Mouse (Mus musculus): ENCODE measurements around the gene B4galnt1. TPM values are rescaled to one million over a fixed set of nuclear protein-coding genes. Genes with fewer than 3 reads are reported as not detected.

B4galnt1 gene
- polyA plus RNA-seq (2014; fragmentation: Nextera tagmentation; extraction: Ambion mirVana), result 21.6 and 26.3 TPM in 2 replicates

GRCm38 (mm10) chr10:127164631-127165353 lies at the start of gene B4galnt1:
TSS of gene B4galnt1 (plus strand) at chr10:127165225.
- 3% methylated on average over 52 of the region's 52 CpGs for WGBS
- peak within 1 kb of the TSS; percentile 98 for H3K4me2 ChIP-seq
- H3K4me1 ChIP-seq (replicated peaks; ENCODE audit: control insufficient read depth, insufficient read depth, low read length), result peaks cover 21% of the 10 kb centered on the region
- H3K4me3 ChIP-seq (ENCODE audit: low read depth, low read length), result peak within 1 kb of the TSS; percentile 65
- H3K27me3 ChIP-seq (replicated peaks; ENCODE audit: control insufficient read depth, insufficient read depth, low read length), result peaks cover 38% of the 10 kb centered on the region
- DNase-seq (ENCODE audit: low spot score) (peak; percentile 81), ATAC-seq (replicated peaks; ENCODE audit: low FRiP score) (peak; percentile 84)
- H3K27ac ChIP-seq (ENCODE audit: low read depth, low read length), result peak within 1 kb of the TSS; percentile 51
- H3K36me3 ChIP-seq (ENCODE audit: control insufficient read depth, insufficient read depth, low read length), result no peaks in the 10 kb centered on the region
- H3K9ac ChIP-seq (ENCODE audit: low read depth, low read length), result peak within 1 kb of the TSS; percentile 78
- no peaks in the 10 kb centered on the region for H3K9me3 ChIP-seq (ENCODE audit: control insufficient read depth, low read length)

DNA sequence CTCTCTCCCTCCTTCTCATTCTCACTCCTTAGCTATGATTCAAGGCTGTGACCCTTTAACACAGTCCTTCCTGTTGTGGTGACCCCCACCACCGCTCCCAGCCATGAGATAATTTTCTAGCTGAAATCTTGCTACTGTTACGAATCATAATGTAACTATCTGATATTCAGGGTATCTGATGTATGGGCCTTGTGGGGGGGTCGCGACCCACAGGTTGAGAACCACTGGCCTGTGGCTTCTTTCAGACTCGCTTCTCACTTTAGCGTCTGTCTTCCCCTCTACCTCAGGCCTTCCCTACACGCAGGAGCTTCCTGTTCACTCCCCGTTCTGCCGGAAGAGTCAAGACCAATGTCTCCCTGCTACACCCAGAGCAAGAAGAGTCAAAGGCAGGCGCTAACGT lies 46.6 kb upstream of the B4galnt1 start:
- no peak for ATAC-seq (replicated peaks; ENCODE audit: low FRiP score)
- Histone ChIP-seq H3K4me1 (replicated peaks; ENCODE audit: control insufficient read depth, insufficient read depth, low read length) (peaks cover 21% of the 10 kb centered on the region), H3K4me2 (no peak overlapping the region), H3K9ac (ENCODE audit: low read depth, low read length) (no peak overlapping the region), H3K9me3 (ENCODE audit: control insufficient read depth, low read length) (no peaks in the 10 kb centered on the region), H3K27me3 (replicated peaks; ENCODE audit: control insufficient read depth, insufficient read depth, low read length) (no peaks in the 10 kb centered on the region), H3K27ac (ENCODE audit: low read depth, low read length) (no peak overlapping the region), H3K4me3 (ENCODE audit: low read depth, low read length) (no peak overlapping the region), H3K36me3 (ENCODE audit: control insufficient read depth, insufficient read depth, low read length) (peaks cover 5% of the 10 kb centered on the region)
- 87% methylated on average over 11 of the region's 11 CpGs for WGBS
- DNase-seq (ENCODE audit: low spot score), result no peak

DNA sequence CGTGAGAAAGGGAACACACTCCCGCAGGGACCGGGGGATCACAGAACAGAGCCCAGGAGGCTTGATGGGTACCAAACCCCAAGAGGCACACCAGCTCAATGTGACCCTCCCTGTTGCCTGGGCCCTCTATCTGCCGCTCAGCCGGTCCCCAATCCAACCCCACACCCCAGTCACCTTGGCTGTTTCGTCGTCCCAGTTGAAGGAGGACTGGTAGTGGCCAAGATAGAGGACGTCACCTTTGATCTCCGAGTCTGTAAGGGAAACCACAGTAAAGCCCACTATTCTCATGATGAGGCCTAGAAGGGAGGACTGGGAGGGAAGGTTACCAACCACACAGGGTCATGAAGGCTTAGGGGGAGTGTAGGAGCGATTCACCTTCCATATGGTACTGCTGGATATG lies 45.8 kb upstream of the B4galnt1 start:
- Histone ChIP-seq H3K4me1 (replicated peaks; ENCODE audit: control insufficient read depth, insufficient read depth, low read length) (peaks cover 24% of the 10 kb centered on the region), H3K4me3 (ENCODE audit: low read depth, low read length) (no peak overlapping the region), H3K36me3 (ENCODE audit: control insufficient read depth, insufficient read depth, low read length) (peaks cover 5% of the 10 kb centered on the region), H3K9ac (ENCODE audit: low read depth, low read length) (no peak overlapping the region), H3K27ac (ENCODE audit: low read depth, low read length) (no peak overlapping the region), H3K27me3 (replicated peaks; ENCODE audit: control insufficient read depth, insufficient read depth, low read length) (no peaks in the 10 kb centered on the region), H3K9me3 (ENCODE audit: control insufficient read depth, low read length) (no peaks in the 10 kb centered on the region), H3K4me2 (no peak overlapping the region)
- WGBS, result 86% methylated on average over 10 of the region's 10 CpGs
- ATAC-seq (replicated peaks; ENCODE audit: low FRiP score) (no peak), DNase-seq (ENCODE audit: low spot score) (no peak)

DNA sequence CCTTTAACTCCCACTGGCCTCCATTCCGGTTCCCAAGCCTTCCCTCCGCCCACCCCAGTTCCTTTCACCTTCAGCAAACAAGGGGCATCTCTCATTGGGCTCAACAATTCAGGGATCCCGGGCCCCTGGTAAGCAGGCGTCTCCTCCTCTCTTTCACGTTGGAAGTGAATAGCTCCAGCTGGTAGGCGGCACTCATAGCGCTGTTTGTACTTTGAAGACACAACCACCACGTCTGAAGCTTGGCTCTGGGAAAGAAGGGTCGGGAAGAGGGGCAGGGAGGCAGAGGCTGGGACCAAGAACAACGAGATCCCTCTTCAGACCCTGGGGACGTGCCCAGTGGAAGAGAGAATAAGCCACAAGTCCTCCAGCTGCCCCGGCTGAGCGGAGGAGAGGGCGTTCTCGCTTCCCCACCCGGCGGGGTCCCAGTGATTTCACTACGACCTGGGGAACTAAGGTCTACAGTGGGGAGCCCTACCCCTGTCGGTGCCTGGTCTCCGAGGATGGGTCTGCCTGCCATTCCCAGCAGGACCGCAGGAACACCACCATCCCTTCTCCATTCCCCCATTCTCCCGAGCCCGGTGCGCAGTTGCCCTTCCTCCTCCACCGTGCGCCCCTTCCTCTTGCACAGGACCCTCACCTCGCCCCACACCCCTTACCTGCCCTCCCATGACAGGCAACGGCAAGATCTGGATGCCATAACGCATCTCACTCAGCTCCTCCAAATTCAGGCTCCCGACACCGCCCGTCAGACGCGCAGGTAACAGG lies 44.5 kb upstream of the B4galnt1 start:
- Histone ChIP-seq H3K9ac (ENCODE audit: low read depth, low read length) (peak overlapping the region; percentile 76), H3K27me3 (replicated peaks; ENCODE audit: control insufficient read depth, insufficient read depth, low read length) (no peaks in the 10 kb centered on the region), H3K27ac (ENCODE audit: low read depth, low read length) (no peak overlapping the region), H3K36me3 (ENCODE audit: control insufficient read depth, insufficient read depth, low read length) (peaks cover 5% of the 10 kb centered on the region), H3K4me2 (peak overlapping the region; percentile 96), H3K9me3 (ENCODE audit: control insufficient read depth, low read length) (no peaks in the 10 kb centered on the region), H3K4me3 (ENCODE audit: low read depth, low read length) (peak overlapping the region; percentile 78), H3K4me1 (replicated peaks; ENCODE audit: control insufficient read depth, insufficient read depth, low read length) (peaks cover 28% of the 10 kb centered on the region)
- ATAC-seq (replicated peaks; ENCODE audit: low FRiP score) (peak; percentile 13), DNase-seq (ENCODE audit: low spot score) (no peak)
- 3% methylated on average over 34 of the region's 34 CpGs for WGBS

DNA sequence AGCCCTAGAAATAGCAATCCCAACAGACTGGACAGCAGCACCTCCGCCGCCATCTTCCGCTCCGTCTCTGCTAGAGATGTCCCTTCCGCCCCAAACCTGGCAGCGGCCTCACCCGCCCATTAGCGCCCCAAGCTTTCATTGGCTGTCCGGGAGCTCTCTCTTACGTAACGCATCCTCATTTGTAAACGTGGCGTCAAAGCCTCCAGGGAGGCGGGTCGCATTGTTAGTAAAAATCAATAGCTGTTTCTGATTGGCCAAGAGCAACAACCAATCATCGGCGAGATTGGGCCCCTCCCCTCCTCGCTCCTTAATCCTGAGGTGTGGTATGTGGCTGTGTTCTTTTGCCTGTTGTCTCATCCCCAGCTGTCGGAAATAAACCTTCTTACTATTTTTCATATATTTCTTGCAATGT lies 44.0 kb upstream of the B4galnt1 start, which contains the start of gene Os9:
Gene Os9 (minus strand): TSS at position 66 of the 412 bp plus-strand sequence.
- Histone ChIP-seq H3K27ac (ENCODE audit: low read depth, low read length) (no peak within 1 kb of the TSS), H3K9me3 (ENCODE audit: control insufficient read depth, low read length) (no peaks in the 10 kb centered on the region), H3K27me3 (replicated peaks; ENCODE audit: control insufficient read depth, insufficient read depth, low read length) (no peaks in the 10 kb centered on the region), H3K4me2 (peak within 1 kb of the TSS; percentile 96), H3K36me3 (ENCODE audit: control insufficient read depth, insufficient read depth, low read length) (peaks cover 5% of the 10 kb centered on the region), H3K4me3 (ENCODE audit: low read depth, low read length) (peak within 1 kb of the TSS; percentile 78), H3K4me1 (replicated peaks; ENCODE audit: control insufficient read depth, insufficient read depth, low read length) (peaks cover 28% of the 10 kb centered on the region), H3K9ac (ENCODE audit: low read depth, low read length) (peak within 1 kb of the TSS; percentile 76)
- ATAC-seq (replicated peaks; ENCODE audit: low FRiP score) (peak; percentile 94), DNase-seq (ENCODE audit: low spot score) (peak; percentile 90)
- WGBS, result under 1% methylated on average over 19 of the region's 19 CpGs

GRCm38 (mm10) chr10:127122018-127122417 lies 43.0 kb upstream of the B4galnt1 start:
- H3K36me3 ChIP-seq (ENCODE audit: control insufficient read depth, insufficient read depth, low read length), result peaks cover 5% of the 10 kb centered on the region
- ATAC-seq (replicated peaks; ENCODE audit: low FRiP score) (no peak), DNase-seq (ENCODE audit: low spot score) (no peak)
- H3K4me1 ChIP-seq (replicated peaks; ENCODE audit: control insufficient read depth, insufficient read depth, low read length), result peaks cover 36% of the 10 kb centered on the region
- 0 out of 2 replicates have a peak overlapping the region, but pooled peaks have one; percentile 1 for H3K4me2 ChIP-seq
- no peaks in the 10 kb centered on the region for H3K27me3 ChIP-seq (replicated peaks; ENCODE audit: control insufficient read depth, insufficient read depth, low read length)
- no peak overlapping the region for H3K4me3 ChIP-seq (ENCODE audit: low read depth, low read length)
- H3K27ac ChIP-seq (ENCODE audit: low read depth, low read length), result peak overlapping the region; percentile 70; the same call in 1 of the 2 replicates
- WGBS, result 84% methylated on average over 3 of the region's 3 CpGs
- no peaks in the 10 kb centered on the region for H3K9me3 ChIP-seq (ENCODE audit: control insufficient read depth, low read length)
- no peak overlapping the region for H3K9ac ChIP-seq (ENCODE audit: low read depth, low read length)

DNA sequence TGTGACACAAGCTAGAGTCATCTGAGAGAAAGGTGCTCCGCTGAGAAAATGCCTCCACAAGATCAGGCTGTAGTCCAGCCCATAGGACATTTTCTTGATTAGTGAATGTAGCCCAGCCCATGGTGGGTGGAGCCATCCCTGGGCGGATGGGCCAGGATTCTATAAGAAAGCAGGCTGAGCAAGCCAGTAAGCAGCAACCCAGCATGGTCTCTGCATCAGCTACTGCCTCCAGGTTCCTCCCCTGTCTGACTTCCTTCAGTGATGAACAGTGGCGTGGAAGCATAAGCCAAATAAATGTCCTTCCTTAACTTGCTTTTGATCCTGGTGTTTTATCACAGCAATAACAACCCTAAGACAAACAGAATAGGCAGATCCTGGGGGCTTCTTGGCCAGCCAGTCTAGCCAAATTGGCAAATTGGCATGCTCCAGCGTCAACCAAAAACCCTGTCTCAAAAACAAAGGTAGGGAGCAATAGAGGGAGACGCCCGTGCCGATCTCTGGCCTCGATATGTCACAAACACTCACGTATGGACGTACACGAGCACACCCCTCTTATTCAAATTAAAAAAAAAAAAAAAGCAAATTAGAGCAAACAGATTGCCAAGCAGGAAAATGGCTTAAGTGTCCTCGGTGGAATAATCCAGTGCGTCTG lies 42.1 kb upstream of the B4galnt1 start:
- peak overlapping the region; percentile 70 for H3K27ac ChIP-seq (ENCODE audit: low read depth, low read length)
- peaks cover 2% of the 10 kb centered on the region; the same call in 1 of the 2 replicates for H3K36me3 ChIP-seq (ENCODE audit: control insufficient read depth, insufficient read depth, low read length)
- peak overlapping the region; percentile 56 for H3K9ac ChIP-seq (ENCODE audit: low read depth, low read length)
- ATAC-seq (replicated peaks; ENCODE audit: low FRiP score) (peak; percentile 64), DNase-seq (ENCODE audit: low spot score) (no peak)
- peak overlapping the region; percentile 69 for H3K4me2 ChIP-seq
- H3K4me3 ChIP-seq (ENCODE audit: low read depth, low read length), result peak overlapping the region; percentile 30
- H3K9me3 ChIP-seq (ENCODE audit: control insufficient read depth, low read length), result no peaks in the 10 kb centered on the region
- peaks cover 43% of the 10 kb centered on the region for H3K4me1 ChIP-seq (replicated peaks; ENCODE audit: control insufficient read depth, insufficient read depth, low read length)
- WGBS, result 20% methylated on average over 13 of the region's 13 CpGs
- no peaks in the 10 kb centered on the region for H3K27me3 ChIP-seq (replicated peaks; ENCODE audit: control insufficient read depth, insufficient read depth, low read length)

- DNase-seq (ENCODE audit: low spot score), result no peak
- Histone ChIP-seq H3K9me3 (ENCODE audit: control insufficient read depth, low read length) (no peaks in the 10 kb centered on the region), H3K9ac (ENCODE audit: low read depth, low read length) (peak overlapping the region; percentile 56), H3K4me2 (peak overlapping the region; percentile 69), H3K4me1 (replicated peaks; ENCODE audit: control insufficient read depth, insufficient read depth, low read length) (peaks cover 47% of the 10 kb centered on the region), H3K36me3 (ENCODE audit: control insufficient read depth, insufficient read depth, low read length) (0 out of 2 replicates have a peak, but pooled peaks cover 2% of the 10 kb centered on the region), H3K27ac (ENCODE audit: low read depth, low read length) (peak overlapping the region; percentile 70), H3K4me3 (ENCODE audit: low read depth, low read length) (peak overlapping the region; percentile 30), H3K27me3 (replicated peaks; ENCODE audit: control insufficient read depth, insufficient read depth, low read length) (no peaks in the 10 kb centered on the region)
- no peak for ATAC-seq (replicated peaks; ENCODE audit: low FRiP score)
- 13% methylated on average over 4 of the region's 4 CpGs for WGBS
These were observed 41.6 kb upstream of the B4galnt1 start for GRCm38 (mm10) chr10:127123436-127123805.
